8 mouse cellular contexts compared by ENCODE assay signal in genomic region chr3:105521178-105521631, GRCm38 (mm10).
DNase-seq lines count a peak whose midpoint lies in the region; ATAC-seq and TF ChIP-seq lines count a peak whose summit lies in the region.

No protein-coding gene starts in this region.

- DNase-seq in kidney, adult 2 months, result peak; percentile 14
- DNase-seq in cerebellum, adult 9-11 months, result peak; percentile 94
- peak; percentile 74 for DNase-seq in left cerebral cortex, adult 11 months (ENCODE audit: low spot score)
- DNase-seq in retina, postnatal 1 day, result peak; percentile 31
- no peak for DNase-seq in kidney, postnatal 4 days

- no peak for ATAC-seq in kidney, embryonic 16.5 days (ENCODE audit: low FRiP score, low TSS enrichment)
- ATAC-seq in heart, embryonic 12.5 days (ENCODE audit: insufficient number of reproducible peaks, low FRiP score), result peak; percentile 45; the same call in 1 of the 2 replicates
- ATAC-seq in liver, embryonic 12.5 days, result no peak

- TF ChIP-seq CTCF in kidney, adult 2 months (conservative IDR thresholded peaks at IDR 0.05; ENCODE audit: insufficient read depth, insufficient read length, low read depth, low read length), result no peak

- H3K9me3 ChIP-seq in kidney, embryonic 16.5 days (ENCODE audit: low read length), result no peaks in the 10 kb centered on the region
- no peaks in the 10 kb centered on the region for H3K9me3 ChIP-seq in heart, embryonic 12.5 days (replicated peaks)
- no peaks in the 10 kb centered on the region for H3K9me3 ChIP-seq in liver, embryonic 12.5 days (replicated peaks)

- no peaks in the 10 kb centered on the region for H3K36me3 ChIP-seq in kidney, adult 2 months (ENCODE audit: control insufficient read depth, insufficient read depth, low read length)
- no peaks in the 10 kb centered on the region for H3K36me3 ChIP-seq in kidney, embryonic 16.5 days (ENCODE audit: insufficient read depth, low read length)
- no peaks in the 10 kb centered on the region for H3K36me3 ChIP-seq in heart, embryonic 12.5 days
- H3K36me3 ChIP-seq in liver, embryonic 12.5 days, result no peaks in the 10 kb centered on the region

- H3K27me3 ChIP-seq in kidney, adult 2 months (replicated peaks; ENCODE audit: control insufficient read depth, insufficient read depth, low read length), result no peaks in the 10 kb centered on the region
- no peaks in the 10 kb centered on the region for H3K27me3 ChIP-seq in kidney, embryonic 16.5 days (ENCODE audit: insufficient read depth, low read length)
- 0 out of 2 replicates have a peak, but pooled peaks cover 15% of the 10 kb centered on the region for H3K27me3 ChIP-seq in heart, embryonic 12.5 days (replicated peaks)
- no peaks in the 10 kb centered on the region; the same call in 1 of the 2 replicates for H3K27me3 ChIP-seq in liver, embryonic 12.5 days (replicated peaks)

- 56% methylated on average over 12 of the region's 12 CpGs for WGBS in kidney, adult 2 months
- 72% methylated on average over 12 of the region's 12 CpGs for WGBS in kidney, embryonic 16.5 days
- WGBS in heart, embryonic 12.5 days, result 41% methylated on average over 12 of the region's 12 CpGs
- 53% methylated on average over 12 of the region's 12 CpGs for WGBS in liver, embryonic 12.5 days (ENCODE audit: insufficient replicate concordance)

- H3K9ac ChIP-seq in kidney, embryonic 16.5 days (replicated peaks; ENCODE audit: low read length), result no peak overlapping the region
- no peak overlapping the region for H3K9ac ChIP-seq in heart, embryonic 12.5 days
- H3K9ac ChIP-seq in liver, embryonic 12.5 days, result no peak overlapping the region

- H3K4me2 ChIP-seq in kidney, embryonic 16.5 days (replicated peaks; ENCODE audit: low read depth, low read length), result no peak overlapping the region
- H3K4me2 ChIP-seq in heart, embryonic 12.5 days, result peak overlapping the region; percentile 50
- H3K4me2 ChIP-seq in liver, embryonic 12.5 days, result no peak overlapping the region

- H3K4me1 ChIP-seq in kidney, adult 2 months (ENCODE audit: control insufficient read depth, insufficient read depth, low read length), result no peaks in the 10 kb centered on the region
- no peaks in the 10 kb centered on the region for H3K4me1 ChIP-seq in kidney, embryonic 16.5 days (ENCODE audit: insufficient read depth, low read length)
- peaks cover 19% of the 10 kb centered on the region for H3K4me1 ChIP-seq in heart, embryonic 12.5 days (replicated peaks)
- H3K4me1 ChIP-seq in liver, embryonic 12.5 days, result peaks cover 6% of the 10 kb centered on the region; the same call in 1 of the 2 replicates

- no peak overlapping the region for H3K4me3 ChIP-seq in kidney, adult 2 months (ENCODE audit: insufficient read depth, low read depth, low read length)
- H3K4me3 ChIP-seq in kidney, embryonic 16.5 days (ENCODE audit: low read length), result no peak overlapping the region
- H3K4me3 ChIP-seq in heart, embryonic 12.5 days, result no peak overlapping the region
- H3K4me3 ChIP-seq in liver, embryonic 12.5 days, result no peak overlapping the region

- no peak overlapping the region for H3K27ac ChIP-seq in kidney, adult 2 months (ENCODE audit: insufficient read depth, low read depth, low read length)
- H3K27ac ChIP-seq in kidney, embryonic 16.5 days (ENCODE audit: low read length), result no peak overlapping the region
- peak overlapping the region; percentile 70 for H3K27ac ChIP-seq in heart, embryonic 12.5 days (ENCODE audit: poor library complexity, severe bottlenecking)
- H3K27ac ChIP-seq in liver, embryonic 12.5 days, result no peak overlapping the region

- TF ChIP-seq POLR2A in kidney, adult 2 months (IDR thresholded peaks at IDR 0.05; ENCODE audit: low read depth, low read length), result no peak

Comparison
In these comparisons a context has a peak if more than half of its experiments do, and no peak if none do; other contexts are left out.
1. DNase-seq: peak in kidney, adult 2 months (single experiment), cerebellum, adult 9-11 months (single experiment), left cerebral cortex, adult 11 months (single experiment) and retina, postnatal 1 day (single experiment); none in kidney, postnatal 4 days (0 of 2).